Mouse (Mus musculus) MEL (cell line): ENCODE results near the gene Numbl.

Source experiments
- MAX ChIP-seq: IDR thresholded peaks from 2 replicates; pipeline ENCODE4 v1.6.1; 2011; ENCODE audit warnings: low read length, improper control_type of control experiment
- MAZ ChIP-seq: IDR thresholded peaks from 2 replicates; pipeline ENCODE4 v1.6.1; 2012; ENCODE audit warnings: low read depth, mild to moderate bottlenecking, inconsistent platforms, low read length, improper control_type of control experiment
- POLR2A ChIP-seq, 2 experiments: IDR thresholded peaks; 2 replicates each; pipeline ENCODE4 v1.6.1; 2011 to 2012; ENCODE audit warnings: low read length in 2 of 2, mild to moderate bottlenecking in 2 of 2, control low read depth in 1 of 2, improper control_type of control experiment in 1 of 2, low read depth in 1 of 2, moderate library complexity in 1 of 2; ENCODE audit not compliant: control insufficient read depth in 1 of 2, insufficient read depth in 1 of 2, poor library complexity in 1 of 2

- no peak for TF ChIP-seq POLR2A (IDR thresholded peaks at IDR 0.05; ENCODE audit: control insufficient read depth in 1 of 2, insufficient read depth in 1 of 2, low read depth in 1 of 2, low read length in 2 of 2, poor library complexity in 1 of 2)
- no peak for TF ChIP-seq MAX
- TF ChIP-seq MAZ = no peak
These were observed 69.3 kb downstream of the Numbl start for GRCm38 (mm10) chr7:27327500-27327899.
